In the genomic region with DNA sequence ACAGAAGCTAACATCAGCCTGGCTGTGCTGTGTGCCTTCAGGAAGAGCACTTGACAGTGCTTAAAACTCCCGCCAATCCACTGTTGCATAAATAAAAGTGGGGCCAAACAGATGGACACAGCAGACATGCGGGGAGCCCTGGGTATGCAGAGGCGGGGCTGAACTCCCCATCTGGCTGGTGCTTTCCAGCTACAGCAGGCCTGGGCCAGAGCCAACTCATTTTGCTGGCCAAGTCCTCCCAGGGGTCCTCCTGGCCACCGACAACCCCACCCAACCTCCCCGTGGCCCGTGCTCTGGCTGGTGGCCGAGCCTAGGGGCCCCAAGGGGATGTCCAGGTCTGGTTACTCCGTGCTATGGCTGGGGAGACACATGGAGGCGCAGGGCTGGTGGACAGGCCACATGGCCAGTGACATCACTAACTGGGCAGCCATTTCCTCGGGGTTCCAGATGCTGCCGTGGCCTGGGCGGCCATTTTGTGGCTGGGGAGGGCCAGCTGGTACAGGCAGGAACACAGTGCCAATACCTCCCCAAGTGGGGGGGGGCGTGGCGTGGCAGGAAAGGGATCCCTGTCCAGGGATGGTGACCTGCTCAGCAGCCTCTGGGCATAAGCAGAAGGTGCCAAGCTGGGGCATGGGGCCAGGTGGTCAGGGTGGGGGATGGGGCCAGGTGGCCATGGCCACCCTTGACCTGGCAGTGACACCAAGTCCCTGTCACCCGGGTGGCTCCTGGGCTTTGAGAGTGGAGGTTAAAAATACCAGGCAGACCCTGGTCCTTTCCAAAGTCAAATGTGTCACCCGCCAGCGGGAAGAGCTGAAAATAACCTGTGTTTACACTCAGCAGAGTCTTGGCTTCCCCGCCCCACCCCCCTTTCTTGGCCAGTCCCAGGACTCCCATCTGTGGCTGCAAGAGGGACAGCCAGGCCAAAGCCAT, we compare ENCODE assay signal across 9 mouse cellular contexts. TPM values are rescaled to one million over a fixed set of nuclear protein-coding genes. Genes with fewer than 3 reads are reported as not detected.
A peak's percentile ranks its signal among the peaks of the same experiment; 100 is the strongest.
DNase-seq lines count a peak whose midpoint lies in the region; ATAC-seq and TF ChIP-seq lines count a peak whose summit lies in the region.
"Had no signal": no experiment of that assay in that cellular context is flagged by ENCODE, and none has a peak within 500 bp of the region (broad histone marks: within the 10 kb centered on the region; RNA-seq: fewer than 3 reads in every experiment).

No protein-coding gene starts in this region.

- peaks cover 22% of the 10 kb centered on the region for H3K4me1 ChIP-seq in bone marrow, adult 2 months (ENCODE audit: control insufficient read depth, insufficient read depth, low read length)
- peaks cover 32% of the 10 kb centered on the region for H3K4me1 ChIP-seq in forebrain, embryonic 14.5 days (ENCODE audit: control insufficient read depth, insufficient read depth, low read length)
- H3K4me1 ChIP-seq in stomach, embryonic 15.5 days, result peaks cover 96% of the 10 kb centered on the region

- peak; percentile 17; the same call in 1 of the 2 replicates for TF ChIP-seq POLR2A in bone marrow, adult 2 months (IDR thresholded peaks at IDR 0.05; ENCODE audit: borderline replicate concordance, control insufficient read depth, low read depth, low read length)

- WGBS in bone marrow, adult 2 months, result 60% methylated on average over 18 of the region's 18 CpGs
- 69% methylated on average over 18 of the region's 18 CpGs for WGBS in forebrain, embryonic 14.5 days
- 40% methylated on average over 18 of the region's 18 CpGs for WGBS in stomach, embryonic 15.5 days

- H3K4me3 ChIP-seq in C2C12 (ENCODE audit: insufficient read depth, poor library complexity, severe bottlenecking), result no peak overlapping the region
- no peak overlapping the region for H3K4me3 ChIP-seq in bone marrow, adult 2 months (replicated peaks; ENCODE audit: control insufficient read depth, low read depth, low read length)
- H3K4me3 ChIP-seq in forebrain, embryonic 14.5 days (ENCODE audit: low read depth, low read length), result no peak overlapping the region
- H3K4me3 ChIP-seq in stomach, embryonic 15.5 days (replicated peaks), result no peak overlapping the region

- H3ac ChIP-seq in C2C12 (ENCODE audit: control insufficient read depth, insufficient read length, low read depth), result no peak overlapping the region

- H3K9ac ChIP-seq in forebrain, embryonic 14.5 days (ENCODE audit: low read length), result no peak overlapping the region
- H3K9ac ChIP-seq in stomach, embryonic 15.5 days, result no peak overlapping the region
- H3K9ac ChIP-seq: liver, embryonic 14.5 days had no signal

- no peaks in the 10 kb centered on the region for H3K27me3 ChIP-seq in C2C12 (ENCODE audit: control insufficient read depth, insufficient read depth, insufficient read length)
- 0 out of 2 replicates have a peak, but pooled peaks cover 5% of the 10 kb centered on the region for H3K27me3 ChIP-seq in forebrain, embryonic 14.5 days (replicated peaks; ENCODE audit: control insufficient read depth, insufficient read depth, low read length)
- 0 out of 2 replicates have a peak, but pooled peaks cover 4% of the 10 kb centered on the region for H3K27me3 ChIP-seq in stomach, embryonic 15.5 days (replicated peaks)

- peak; percentile 63 for DNase-seq in forebrain, embryonic 14.5 days (ENCODE audit: low spot score)
- peak; percentile 93 for DNase-seq in heart, postnatal 4 days
- peak; percentile 78 for DNase-seq in layer of hippocampus, postnatal 10 days (ENCODE audit: low spot score in 2 of 2)
- peak; percentile 80 to 91 for DNase-seq in lung, postnatal 4 days
- DNase-seq in spleen, postnatal 14 days (ENCODE audit: low spot score in 2 of 2), result no peak

- no peak for ATAC-seq in forebrain, embryonic 14.5 days
- ATAC-seq in stomach, embryonic 15.5 days (ENCODE audit: insufficient read depth, low FRiP score, low read depth), result peak; percentile 6; the same call in 1 of the 2 replicates

- H3K27ac ChIP-seq in bone marrow, adult 2 months (ENCODE audit: control insufficient read depth, insufficient read depth, low read depth, low read length, poor library complexity), result peak overlapping the region; percentile 72
- H3K27ac ChIP-seq in forebrain, embryonic 14.5 days (ENCODE audit: low read depth, low read length), result peak overlapping the region; percentile 71
- peak overlapping the region; percentile 84 for H3K27ac ChIP-seq in stomach, embryonic 15.5 days
- H3K27ac ChIP-seq: liver, embryonic 14.5 days had no signal

- H3K4me2 ChIP-seq in forebrain, embryonic 14.5 days (ENCODE audit: low read length), result no peak overlapping the region
- peak overlapping the region; percentile 14 for H3K4me2 ChIP-seq in stomach, embryonic 15.5 days

- TF ChIP-seq CTCF in C2C12 (IDR thresholded peaks at IDR 0.05; ENCODE audit: control insufficient read depth, insufficient read depth, insufficient read length), result no peak
- TF ChIP-seq CTCF in bone marrow, adult 2 months (IDR thresholded peaks at IDR 0.05; ENCODE audit: control insufficient read depth, insufficient read depth, low read length), result no peak

- H3K9me3 ChIP-seq in forebrain, embryonic 14.5 days (replicated peaks; ENCODE audit: control insufficient read depth, low read length), result no peaks in the 10 kb centered on the region
- H3K9me3 ChIP-seq in stomach, embryonic 15.5 days, result no peaks in the 10 kb centered on the region

- peaks cover 83% of the 10 kb centered on the region for H3K36me3 ChIP-seq in C2C12 (ENCODE audit: control insufficient read depth, insufficient read depth)
- H3K36me3 ChIP-seq in forebrain, embryonic 14.5 days (ENCODE audit: control insufficient read depth, insufficient read depth, low read length), result peaks cover 14% of the 10 kb centered on the region
- H3K36me3 ChIP-seq in stomach, embryonic 15.5 days, result peaks cover 10% of the 10 kb centered on the region; the same call in 1 of the 2 replicates

- H3K79me2 ChIP-seq in C2C12 (ENCODE audit: control insufficient read depth, insufficient read depth), result peaks cover 82% of the 10 kb centered on the region

- peaks cover 58% of the 10 kb centered on the region for H3K79me3 ChIP-seq in C2C12 (ENCODE audit: low read depth)

TF ChIP-seq in C2C12, 6 proteins besides CTCF, POLR2A, EP300 and RAD21:
- TF ChIP-seq USF1 (IDR thresholded peaks at IDR 0.05; ENCODE audit: low read depth) (peak; percentile 60), MYOG (IDR thresholded peaks at IDR 0.05; ENCODE audit: control insufficient read depth, extremely low read depth, insufficient read length) (no peak), MAX (IDR thresholded peaks at IDR 0.05) (peak; percentile 60)

RNA-seq across cellular contexts. Expression of gene Smim24, which starts 18.9 kb away (rescaled TPM):
- 0.32 TPM for polyA plus RNA-seq in C2C12 (2012; fragmentation: generic; extraction: Trizol)
- 7.9 and 18.0 TPM in 2 replicates for polyA plus RNA-seq in bone marrow, adult 2 months (2011; ENCODE audit: insufficient read depth, insufficient read length, low replicate concordance, missing spikeins)
- polyA plus RNA-seq in forebrain, embryonic 14.5 days (2014; fragmentation: Nextera tagmentation; extraction: Ambion mirVana), result 1.5 and 2.0 TPM in 2 replicates
- 1 to 10 TPM; 1.9 to 2.4 TPM for total RNA-seq in heart, postnatal 4 days (2021)
- total RNA-seq in layer of hippocampus, postnatal 10 days (2021), result 1 to 10 TPM; 2.6 to 3.0 TPM
- 59.5 and 77.5 TPM in 2 replicates for polyA plus RNA-seq in stomach, embryonic 15.5 days (2015; fragmentation: Nextera tagmentation; extraction: Ambion mirVana)

RNA-seq across cellular contexts. Expression of gene Gm48552, which starts 22.9 kb away (rescaled TPM):
- polyA plus RNA-seq in C2C12 (2012; fragmentation: generic; extraction: Trizol), result 0.20 TPM
- polyA plus RNA-seq in bone marrow, adult 2 months (2011; ENCODE audit: insufficient read depth, insufficient read length, low replicate concordance, missing spikeins), result not detected in 2 replicates
- 0.65 and 0.69 TPM in 2 replicates for polyA plus RNA-seq in forebrain, embryonic 14.5 days (2014; fragmentation: Nextera tagmentation; extraction: Ambion mirVana)
- total RNA-seq in heart, postnatal 4 days (2021), result under 1 TPM; 0.72 to 0.98 TPM
- 1 to 10 TPM; 1.1 to 3.5 TPM for total RNA-seq in layer of hippocampus, postnatal 10 days (2021)
- 0.41 and 1.4 TPM in 2 replicates for polyA plus RNA-seq in stomach, embryonic 15.5 days (2015; fragmentation: Nextera tagmentation; extraction: Ambion mirVana)

RNA-seq across cellular contexts. Expression of gene Gm48551, which starts 27.5 kb away (rescaled TPM):
- 1.7 TPM for polyA plus RNA-seq in C2C12 (2012; fragmentation: generic; extraction: Trizol)
- 3.4 and 4.3 TPM in 2 replicates for polyA plus RNA-seq in bone marrow, adult 2 months (2011; ENCODE audit: insufficient read depth, insufficient read length, low replicate concordance, missing spikeins)
- polyA plus RNA-seq in forebrain, embryonic 14.5 days (2014; fragmentation: Nextera tagmentation; extraction: Ambion mirVana), result 3.6 and 4.8 TPM in 2 replicates
- under 1 TPM; 0.55 to 0.70 TPM for total RNA-seq in heart, postnatal 4 days (2021)
- total RNA-seq in layer of hippocampus, postnatal 10 days (2021), result 1 to 10 TPM; 2.3 to 4.5 TPM
- polyA plus RNA-seq in stomach, embryonic 15.5 days (2015; fragmentation: Nextera tagmentation; extraction: Ambion mirVana), result 2.9 and 3.3 TPM in 2 replicates

RNA-seq across cellular contexts. Expression of gene Dohh, which starts 27.5 kb away (rescaled TPM):
- 148 TPM for polyA plus RNA-seq in C2C12 (2012; fragmentation: generic; extraction: Trizol)
- polyA plus RNA-seq in bone marrow, adult 2 months (2011; ENCODE audit: insufficient read depth, insufficient read length, low replicate concordance, missing spikeins), result 14.6 and 23.0 TPM in 2 replicates
- 78.7 and 78.8 TPM in 2 replicates for polyA plus RNA-seq in forebrain, embryonic 14.5 days (2014; fragmentation: Nextera tagmentation; extraction: Ambion mirVana)
- 10 to 100 TPM; 52.9 to 55.9 TPM for total RNA-seq in heart, postnatal 4 days (2021)
- total RNA-seq in layer of hippocampus, postnatal 10 days (2021), result 10 to 100 TPM; 72.0 to 77.3 TPM
- polyA plus RNA-seq in stomach, embryonic 15.5 days (2015; fragmentation: Nextera tagmentation; extraction: Ambion mirVana), result 78.9 and 80.4 TPM in 2 replicates

RNA-seq across cellular contexts. Expression of gene Fzr1, which starts 33.4 kb away (rescaled TPM):
- polyA plus RNA-seq in C2C12 (2012; fragmentation: generic; extraction: Trizol), result 61.6 TPM
- polyA plus RNA-seq in bone marrow, adult 2 months (2011; ENCODE audit: insufficient read depth, insufficient read length, low replicate concordance, missing spikeins), result 126 and 131 TPM in 2 replicates
- 101 and 109 TPM in 2 replicates for polyA plus RNA-seq in forebrain, embryonic 14.5 days (2014; fragmentation: Nextera tagmentation; extraction: Ambion mirVana)
- total RNA-seq in heart, postnatal 4 days (2021), result 10 to 100 TPM; 55.4 to 56.8 TPM
- 10 to 100 TPM; 81.2 to 85.2 TPM for total RNA-seq in layer of hippocampus, postnatal 10 days (2021)
- polyA plus RNA-seq in stomach, embryonic 15.5 days (2015; fragmentation: Nextera tagmentation; extraction: Ambion mirVana), result 88.5 and 90.5 TPM in 2 replicates

Comparison
In these comparisons a context has a peak if more than half of its experiments do, and no peak if none do; other contexts are left out.
1. DNase-seq: peak in forebrain, embryonic 14.5 days (single experiment), heart, postnatal 4 days (single experiment), layer of hippocampus, postnatal 10 days (2 of 2) and lung, postnatal 4 days (2 of 2); none in spleen, postnatal 14 days (0 of 2).
2. Peak in every context shown above with its lines, with median percentiles within 50 percentile points of each other: H3K27ac ChIP-seq.